Mouse (Mus musculus) intestine, embryonic 14.5 days (tissue): ENCODE data around the gene Mtch2. TPM values are rescaled to one million over a fixed set of nuclear protein-coding genes. Genes with fewer than 3 reads are reported as not detected.

Source experiments
- ATAC-seq: fragments of 200-750 bp; cut with Nextera tagmentation; replicated peaks from 2 replicates; pipeline ENCODE4 v1.8.0; 2017; ENCODE audit warnings: low read depth, moderate number of reproducible peaks, moderate TSS enrichment, moderate library complexity; ENCODE audit not compliant: low FRiP score, low TSS enrichment
- DNase-seq: peaks from one replicate; pipeline ENCODE4 v3.0.0-alpha.2; 2018; ENCODE audit warnings: low spot score
- H3K27ac ChIP-seq: fragments of 300-500 bp; sonication (generic); 2 replicates; pipeline ENCODE4 v1.5.1; 2014; ENCODE audit warnings: low read depth, mild to moderate bottlenecking, control low read depth
- H3K27me3 ChIP-seq: fragments of 300-500 bp; sonication (generic); replicated peaks from 2 replicates; pipeline ENCODE4 v1.6.1; 2014; ENCODE audit warnings: low read length, control low read depth; ENCODE audit not compliant: control insufficient read depth, insufficient read depth
- H3K36me3 ChIP-seq: fragments of 300-500 bp; sonication (generic); 2 replicates; pipeline ENCODE4 v1.6.1; 2014; ENCODE audit warnings: low read length, control low read depth; ENCODE audit not compliant: control insufficient read depth, insufficient read depth
- H3K4me1 ChIP-seq: fragments of 300-500 bp; sonication (generic); replicated peaks from 2 replicates; pipeline ENCODE4 v1.6.1; 2014; ENCODE audit warnings: low read length, control low read depth, mixed read lengths; ENCODE audit not compliant: control insufficient read depth, insufficient read depth
- H3K4me2 ChIP-seq: fragments of 300-500 bp; sonication (generic); 2 replicates; pipeline ENCODE4 v1.6.1; 2014; ENCODE audit warnings: low read length
- H3K4me3 ChIP-seq: fragments of 300-500 bp; sonication (generic); 2 replicates; pipeline ENCODE4 v1.5.1; 2014; ENCODE audit warnings: low read depth, low read length, control low read depth, mixed read lengths
- H3K9ac ChIP-seq: fragments of 300-500 bp; sonication (generic); 2 replicates; pipeline ENCODE4 v1.6.1; 2014; ENCODE audit warnings: mild to moderate bottlenecking, low read length
- H3K9me3 ChIP-seq: fragments of 300-500 bp; sonication (generic); 2 replicates; pipeline ENCODE4 v1.6.1; 2016; ENCODE audit warnings: low read length, control low read depth; ENCODE audit not compliant: control insufficient read depth
- WGBS: fragments of 180-500 bp; shearing (Covaris S2); extraction: QIAGEN DNeasy Blood & Tissue Kit; methylation state at CpG from one replicate; pipeline ENCODE4 v1.1.7; 2014; 5-methylcytosine and 5-hydroxymethylcytosine counted together
- polyA plus RNA-seq: library from polyadenylated mRNA; unstranded; fragments of >200 nt; fragmentation: Nextera tagmentation; extraction: Ambion mirVana; gene quantifications from 2 replicates; pipeline ENCODE4 v1.2.1, GENCODE M21; 2014

Mtch2 gene
- 311 TPM in 2 replicates for polyA plus RNA-seq

DNA sequence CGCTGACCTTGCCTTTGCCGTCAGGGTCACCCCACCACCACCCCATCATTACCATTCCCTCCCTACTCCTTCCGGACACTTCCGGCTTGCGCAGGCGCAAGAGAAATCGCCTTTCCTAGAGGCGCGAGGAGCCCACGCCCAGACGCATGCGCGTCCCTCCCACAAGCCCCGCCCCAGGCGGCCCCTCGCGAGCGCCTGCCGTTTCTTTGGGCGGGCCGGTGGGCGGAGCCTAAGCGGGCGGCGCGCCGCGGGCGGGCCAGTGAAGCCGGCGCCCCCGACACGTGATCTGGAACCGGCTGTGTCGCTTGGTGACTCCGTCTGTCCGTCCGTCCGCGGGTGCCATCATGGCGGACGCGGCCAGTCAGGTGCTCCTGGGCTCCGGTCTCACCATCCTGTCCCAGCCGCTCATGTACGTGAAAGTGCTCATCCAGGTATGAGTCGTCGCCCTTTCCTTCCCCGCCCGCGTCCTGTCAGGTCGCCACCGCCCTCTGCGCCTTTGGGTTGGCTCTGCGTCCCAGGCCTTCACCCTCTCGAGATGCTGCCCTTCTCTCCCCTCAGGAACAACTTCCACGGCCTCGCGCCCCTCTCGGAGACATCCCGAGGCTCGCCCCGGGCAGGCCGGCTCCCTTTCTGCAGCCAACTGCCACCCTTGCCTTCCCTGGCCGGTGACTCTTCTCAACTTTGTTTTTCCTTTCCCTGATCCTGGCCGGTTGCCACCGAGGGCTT is at the start of gene Mtch2:
Mtch2 (plus strand) TSS at position 201 of the 726 bp plus-strand sequence.
- under 1% methylated on average over 63 of the region's 67 CpGs for WGBS

DNA sequence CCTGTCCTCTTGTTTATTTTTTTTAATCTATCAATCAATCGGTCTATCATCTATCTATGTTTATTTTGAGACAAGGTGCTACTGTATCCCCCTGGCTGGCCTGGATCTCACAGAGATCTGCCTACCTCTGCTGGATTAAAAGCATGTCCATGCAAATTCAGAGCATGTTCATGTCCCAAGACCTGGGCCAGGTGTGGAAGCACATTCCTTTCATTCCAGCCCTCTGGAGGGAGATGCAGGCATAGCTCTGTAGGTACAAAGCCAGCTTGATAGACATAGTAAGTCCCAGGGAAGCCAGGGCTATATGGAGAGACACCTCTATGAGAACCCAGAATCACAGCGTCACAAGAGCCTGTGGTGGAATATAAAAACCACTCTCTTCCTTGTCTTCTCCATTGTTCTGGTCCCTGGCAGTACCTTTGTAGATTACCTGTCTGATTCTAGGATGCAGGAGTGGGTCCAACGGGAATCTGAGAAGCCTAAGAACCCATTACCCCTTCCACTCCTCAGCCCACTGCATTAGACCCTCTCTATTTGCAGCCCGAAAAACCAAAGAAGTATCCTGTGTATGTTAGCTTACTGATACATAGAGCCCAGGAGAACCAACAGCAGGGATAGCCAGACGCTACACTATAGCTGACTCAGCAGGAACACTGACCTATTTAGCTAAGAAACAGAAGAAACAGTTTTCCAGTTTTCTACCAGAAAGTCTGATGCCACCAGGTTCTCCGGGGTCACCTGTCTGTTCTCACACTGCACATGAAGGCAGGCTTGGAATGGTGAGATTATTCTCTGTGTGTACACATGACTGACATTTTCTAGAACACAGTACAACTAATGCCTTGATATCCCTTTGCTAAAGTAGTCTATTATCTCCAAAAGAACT is 38.5 kb upstream of the Mtch2 start:
- Histone ChIP-seq H3K4me1 (no peaks in the 10 kb centered on the region), H3K4me2 (no peak overlapping the region), H3K36me3 (no peaks in the 10 kb centered on the region), H3K27ac (no peak overlapping the region), H3K27me3 (no peaks in the 10 kb centered on the region), H3K9ac (no peak overlapping the region), H3K9me3 (no peaks in the 10 kb centered on the region), H3K4me3 (no peak overlapping the region)
- WGBS, result 80% methylated on average over 6 of the region's 6 CpGs
- DNase-seq, result no peak
- no peak for ATAC-seq

More for the DNA sequence above, at the start of gene Mtch2:
- Histone ChIP-seq H3K4me3 (peak within 1 kb of the TSS; percentile 88), H3K4me1 (peaks cover 10% of the 10 kb centered on the region; the same call in 1 of the 2 replicates), H3K27me3 (no peaks in the 10 kb centered on the region), H3K27ac (peak within 1 kb of the TSS; percentile 84), H3K4me2 (peak within 1 kb of the TSS; percentile 83), H3K36me3 (peaks cover 22% of the 10 kb centered on the region), H3K9ac (peak within 1 kb of the TSS; percentile 87), H3K9me3 (no peaks in the 10 kb centered on the region)
- ATAC-seq (peak; percentile 93), DNase-seq (peak; percentile 94)

DNA sequence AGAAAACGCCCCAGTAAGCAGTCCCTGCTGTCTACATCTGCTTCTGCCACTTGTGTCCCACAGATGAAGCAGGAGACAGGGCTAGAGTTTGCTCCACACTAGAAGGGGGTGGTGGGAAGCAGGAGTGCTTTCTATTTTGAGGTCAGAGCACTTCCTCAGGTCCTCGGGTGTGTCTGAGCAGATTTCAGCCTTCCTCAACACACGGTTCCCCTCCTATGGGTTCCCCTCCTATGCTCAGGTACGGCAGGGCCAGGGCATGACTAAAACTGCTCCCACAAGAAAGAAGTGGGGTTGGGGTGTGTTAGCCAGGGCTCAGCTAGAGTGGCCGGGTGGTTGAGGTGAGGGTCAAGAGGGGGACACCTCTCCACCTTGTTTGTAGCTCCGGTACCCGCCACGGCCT is 36.2 kb upstream of the Mtch2 start:
- Histone ChIP-seq H3K27ac (no peak overlapping the region), H3K4me2 (no peak overlapping the region), H3K36me3 (no peaks in the 10 kb centered on the region), H3K4me3 (no peak overlapping the region), H3K27me3 (no peaks in the 10 kb centered on the region), H3K9ac (no peak overlapping the region), H3K9me3 (no peaks in the 10 kb centered on the region), H3K4me1 (no peaks in the 10 kb centered on the region)
- ATAC-seq (no peak), DNase-seq (no peak)
- WGBS, result 90% methylated on average over 8 of the region's 8 CpGs

DNA sequence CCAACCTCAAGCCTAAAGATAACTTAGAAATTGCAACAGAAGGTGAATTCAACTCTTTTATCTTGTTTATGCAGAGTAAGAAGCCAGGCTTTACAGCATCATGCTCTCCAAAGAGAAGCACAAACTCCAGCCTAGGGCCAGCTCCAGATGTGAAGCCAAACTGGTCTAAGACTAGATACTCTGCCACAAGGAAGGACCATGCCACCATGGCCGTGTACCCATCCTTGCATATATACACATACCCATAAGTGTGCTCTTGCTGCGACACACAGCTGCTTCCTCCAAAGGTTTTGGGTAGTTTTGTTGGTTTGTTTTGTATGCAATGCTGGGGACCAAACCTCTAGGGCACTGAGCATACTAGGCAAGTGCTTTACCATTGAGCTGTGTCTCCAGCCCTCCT is 31.7 kb upstream of the Mtch2 start:
- no peaks in the 10 kb centered on the region for H3K27me3 ChIP-seq

DNA sequence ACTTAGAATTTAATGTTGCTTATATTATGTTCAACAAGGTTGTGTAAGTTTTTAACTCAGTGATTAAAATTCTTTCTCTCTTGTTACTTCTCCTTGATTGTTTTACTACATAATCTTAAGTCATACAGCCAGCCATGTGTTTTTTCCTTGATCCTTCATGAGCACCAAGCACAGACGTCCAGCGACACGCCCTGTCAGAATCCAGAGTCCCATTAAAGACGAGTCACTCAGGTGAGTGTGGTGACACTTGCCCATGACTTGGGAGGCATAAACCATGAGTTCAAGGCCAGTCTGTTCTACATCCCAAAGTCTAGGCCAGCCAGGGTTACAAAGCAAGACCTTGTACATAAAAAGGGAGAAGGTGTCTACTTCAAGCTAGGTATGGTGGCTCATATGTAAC is 30.8 kb upstream of the Mtch2 start:
- H3K27me3 ChIP-seq, result no peaks in the 10 kb centered on the region
- no peak overlapping the region for H3K27ac ChIP-seq
- no peaks in the 10 kb centered on the region for H3K4me1 ChIP-seq
- H3K9me3 ChIP-seq, result no peaks in the 10 kb centered on the region
- no peak overlapping the region for H3K9ac ChIP-seq
- DNase-seq (no peak), ATAC-seq (no peak)
- H3K4me3 ChIP-seq, result no peak overlapping the region
- WGBS, result 74% methylated on average over 4 of the region's 4 CpGs
- H3K4me2 ChIP-seq, result no peak overlapping the region
- no peaks in the 10 kb centered on the region for H3K36me3 ChIP-seq

More for the DNA sequence above, 31.7 kb upstream of the Mtch2 start:
- Histone ChIP-seq H3K9ac (no peak overlapping the region), H3K4me3 (no peak overlapping the region), H3K27ac (no peak overlapping the region), H3K4me1 (no peaks in the 10 kb centered on the region), H3K36me3 (no peaks in the 10 kb centered on the region), H3K9me3 (no peaks in the 10 kb centered on the region), H3K4me2 (no peak overlapping the region)
- DNase-seq, result no peak
- no peak for ATAC-seq
- 86% methylated on average over 2 of the region's 2 CpGs for WGBS

DNA sequence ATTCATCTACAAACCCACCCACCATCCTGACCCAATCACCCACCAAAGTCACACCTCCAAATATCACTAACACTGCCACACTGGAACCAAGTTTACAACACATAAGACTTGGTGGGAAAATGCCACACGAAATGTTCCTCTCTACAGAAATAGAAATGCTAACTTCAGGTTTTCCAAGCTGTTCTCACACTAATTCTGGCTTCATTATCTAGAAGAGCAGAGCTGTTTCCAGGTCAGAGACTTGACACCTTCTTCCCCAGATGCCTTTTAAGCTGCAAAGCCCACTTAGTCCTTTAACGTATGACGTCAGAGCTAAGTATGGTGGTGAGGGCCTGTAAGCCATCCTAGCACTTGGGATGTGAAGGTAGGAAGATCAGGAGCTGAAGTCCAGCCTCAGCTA is 28.2 kb upstream of the Mtch2 start:
- no peaks in the 10 kb centered on the region for H3K4me1 ChIP-seq
- 89% methylated on average over 3 of the region's 3 CpGs for WGBS
- no peak overlapping the region for H3K4me3 ChIP-seq
- ATAC-seq (no peak), DNase-seq (no peak)
- no peak overlapping the region for H3K27ac ChIP-seq
- no peaks in the 10 kb centered on the region for H3K9me3 ChIP-seq
- no peak overlapping the region for H3K4me2 ChIP-seq
- no peaks in the 10 kb centered on the region for H3K27me3 ChIP-seq
- H3K36me3 ChIP-seq, result no peaks in the 10 kb centered on the region
- H3K9ac ChIP-seq, result no peak overlapping the region

DNA sequence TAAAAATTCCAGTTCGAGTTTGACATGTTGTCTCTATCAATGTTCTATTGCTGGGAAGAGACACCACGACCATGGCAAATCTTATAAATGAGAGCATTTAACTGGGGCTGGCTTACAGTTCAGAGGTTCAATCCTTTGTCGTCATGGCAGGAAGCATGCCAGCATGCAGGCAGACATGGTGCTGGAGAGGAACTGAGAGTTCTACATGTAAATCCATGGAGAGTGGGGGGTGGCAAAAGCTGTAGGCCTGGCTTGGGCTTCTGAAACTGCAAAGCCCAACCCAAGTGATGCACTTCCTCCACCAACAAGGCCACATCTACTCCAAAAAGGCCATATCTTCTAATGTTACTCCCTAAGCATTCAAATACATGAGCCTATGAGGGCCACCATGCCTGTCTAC is 26.1 kb upstream of the Mtch2 start:
- Histone ChIP-seq H3K4me3 (no peak overlapping the region), H3K9me3 (no peaks in the 10 kb centered on the region), H3K36me3 (no peaks in the 10 kb centered on the region), H3K9ac (no peak overlapping the region), H3K27me3 (no peaks in the 10 kb centered on the region), H3K27ac (no peak overlapping the region), H3K4me2 (no peak overlapping the region), H3K4me1 (no peaks in the 10 kb centered on the region)
- ATAC-seq (no peak), DNase-seq (no peak)
- WGBS, result 86% methylated on average over 3 of the region's 3 CpGs

DNA sequence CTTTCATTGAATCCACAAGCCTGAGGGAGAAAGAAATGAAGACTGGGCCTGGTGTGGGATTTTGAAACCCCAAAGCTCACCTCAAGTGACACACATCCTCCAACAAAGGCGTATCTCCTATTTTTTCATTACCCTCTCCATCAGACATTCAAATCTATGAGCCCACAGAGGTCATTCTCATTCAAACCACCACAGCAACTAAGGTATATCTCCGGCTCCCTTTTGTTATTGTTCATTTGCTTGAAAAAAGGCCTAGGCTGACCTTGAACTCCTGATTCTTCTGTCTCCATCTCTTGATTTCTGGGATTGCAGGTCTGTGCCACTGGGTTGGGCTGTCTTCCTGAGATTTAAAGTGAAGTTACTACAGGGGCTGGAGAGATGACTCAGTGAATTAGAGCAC is 24.0 kb upstream of the Mtch2 start:
- ATAC-seq, result no peak
- WGBS, result 91% methylated on average over 2 of the region's 2 CpGs
- no peak overlapping the region for H3K27ac ChIP-seq

More for the DNA sequence above, 24.0 kb upstream of the Mtch2 start:
- Histone ChIP-seq H3K27me3 (no peaks in the 10 kb centered on the region), H3K4me2 (no peak overlapping the region), H3K36me3 (no peaks in the 10 kb centered on the region), H3K4me3 (no peak overlapping the region), H3K9me3 (no peaks in the 10 kb centered on the region), H3K4me1 (no peaks in the 10 kb centered on the region), H3K9ac (no peak overlapping the region)
- no peak for DNase-seq
